Mouse (Mus musculus): ENCODE data around the gene Drd1. TPM values are rescaled to one million over a fixed set of nuclear protein-coding genes. Genes with fewer than 3 reads are reported as not detected.

Gene Drd1
- not detected for polyA plus RNA-seq (2017; shearing (Covaris generic))

DNA sequence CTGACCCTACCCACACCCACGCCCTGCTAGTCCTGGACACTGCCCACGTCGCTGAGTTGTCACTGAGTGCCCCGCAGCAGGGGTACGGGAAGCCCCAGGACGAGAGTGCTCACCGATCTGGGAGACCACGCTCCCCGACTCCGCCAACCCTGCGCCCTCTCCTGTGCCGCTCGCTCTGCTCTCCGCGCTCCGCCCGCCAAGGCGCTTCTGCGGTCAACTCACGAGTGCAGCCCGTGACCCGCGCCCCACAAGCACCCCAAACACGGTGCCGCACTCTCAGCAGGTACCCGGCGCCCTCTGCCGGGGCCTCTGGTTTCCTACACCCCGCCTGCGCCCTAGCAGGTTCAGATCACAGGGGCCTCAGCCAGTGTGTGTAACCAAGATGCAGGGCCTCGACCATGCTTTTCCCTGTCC lies at the start of gene Drd1:
Drd1 (minus strand) TSS at position 258 of the 414 bp plus-strand sequence.

DNA sequence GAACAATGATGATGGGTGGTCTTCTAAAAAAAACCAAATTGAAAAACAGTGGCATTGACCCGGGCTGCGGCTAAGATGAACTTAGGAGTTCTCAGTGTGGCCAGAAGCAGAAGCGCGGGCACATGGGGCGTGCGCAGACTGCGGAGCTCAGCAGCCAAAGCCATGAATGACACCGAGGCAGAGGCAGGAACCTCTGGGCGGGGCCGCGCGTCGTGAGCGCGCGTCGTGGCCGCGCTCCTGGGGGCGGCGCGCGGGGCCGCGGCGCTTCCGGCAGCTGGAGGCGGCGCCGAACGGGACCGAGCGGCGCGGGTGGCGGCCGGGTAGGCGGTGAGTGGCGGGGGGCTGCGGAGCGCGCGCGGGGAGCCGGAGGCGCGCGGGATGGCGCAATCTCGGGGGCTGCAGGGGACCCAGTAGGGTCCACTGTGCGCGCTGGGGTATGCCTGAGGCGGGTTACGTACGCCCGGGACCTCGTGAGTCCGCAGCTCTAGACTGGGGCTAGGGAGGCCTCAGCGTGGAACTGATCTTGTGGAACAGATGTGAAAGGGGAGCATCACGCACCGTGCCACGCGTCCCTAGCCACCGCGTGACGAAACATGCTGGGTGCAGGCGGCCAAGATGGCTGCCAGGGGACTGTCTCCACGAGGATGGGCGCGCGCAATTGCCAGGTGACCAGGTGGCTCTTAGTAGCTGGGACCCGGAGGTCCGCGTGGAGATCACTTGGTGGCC lies 16.3 kb upstream of the Drd1 start, which contains the start of gene Sfxn1:
Sfxn1 (plus strand) TSS at position 264 of the 726 bp plus-strand sequence.

Other genes starting within 250 kb of the Drd1 start
- gene Sfxn1, start 16.2 kb upstream of the Drd1 start, polyA plus RNA-seq (2017; shearing (Covaris generic)) = 30.2 TPM
- gene Hrh2, start 136.4 kb upstream of the Drd1 start, polyA plus RNA-seq (2017; shearing (Covaris generic)) = 6.7 TPM